Mouse (Mus musculus): Measurements from ENCODE around the gene Fam149b. TPM values are rescaled to one million over a fixed set of nuclear protein-coding genes. Genes with fewer than 3 reads are reported as not detected.
"Not testable (repeated sequence)": the region's sequence is repeated elsewhere in the genome, so short reads cannot be mapped to it uniquely, and the experiment has no call there.

Fam149b gene
- 38.4 and 39.3 TPM in 2 replicates for polyA plus RNA-seq (2012; rRNA removed)

DNA sequence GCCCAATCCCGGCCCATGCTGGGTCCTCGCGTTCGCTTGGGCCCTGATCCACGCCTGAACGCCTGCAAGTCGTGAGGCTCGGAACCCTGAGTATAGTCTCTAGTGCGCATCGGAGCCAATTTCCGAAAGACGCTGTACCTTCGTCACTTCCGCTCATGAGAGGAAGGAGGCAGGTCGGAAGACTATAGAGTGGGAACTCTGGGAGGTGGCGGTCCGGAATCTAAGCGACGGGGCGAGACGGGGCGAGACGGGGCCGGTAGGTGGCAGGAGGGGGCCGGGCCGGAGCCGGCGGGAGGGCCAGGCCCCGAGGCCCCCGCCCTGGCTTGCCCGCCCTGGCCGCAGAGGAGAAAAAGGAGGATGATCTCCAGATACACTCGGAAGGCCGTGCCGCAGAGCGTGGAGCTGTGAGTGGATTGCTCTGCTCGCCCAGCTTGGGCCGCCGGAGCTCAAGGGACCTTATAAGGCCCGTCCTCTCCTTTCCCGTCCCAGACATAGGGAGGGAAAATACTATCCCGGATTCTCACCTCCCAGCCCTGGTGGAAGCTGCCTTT lies at the start of gene Fam149b, which contains the start of gene Ecd:
Gene Fam149b (plus strand): TSS at position 172 of the 551 bp plus-strand sequence.
Gene Ecd (minus strand): TSS at position 131 of the 551 bp plus-strand sequence.
- TF ChIP-seq POLR2A (IDR thresholded peaks at IDR 0.05; ENCODE audit: low read depth, low read length) (peak; percentile 32), CTCF (conservative IDR thresholded peaks at IDR 0.05; ENCODE audit: insufficient read depth, insufficient read length, low read depth, low read length) (peak; percentile 31; the same call in 1 of the 2 replicates)
- under 1% methylated on average over 42 of the region's 42 CpGs for WGBS
- Histone ChIP-seq H3K4me3 (ENCODE audit: insufficient read depth, low read depth, low read length) (peak within 1 kb of the TSS; percentile 79), H3K27ac (ENCODE audit: insufficient read depth, low read depth, low read length) (peak within 1 kb of the TSS; percentile 77), H3K4me1 (ENCODE audit: control insufficient read depth, insufficient read depth, low read length) (no peaks in the 10 kb centered on the region; the same call in 1 of the 2 replicates), H3K36me3 (ENCODE audit: control insufficient read depth, insufficient read depth, low read length) (no peaks in the 10 kb centered on the region), H3K27me3 (replicated peaks; ENCODE audit: control insufficient read depth, insufficient read depth, low read length) (no peaks in the 10 kb centered on the region)
- peak; percentile 97 for DNase-seq

DNA sequence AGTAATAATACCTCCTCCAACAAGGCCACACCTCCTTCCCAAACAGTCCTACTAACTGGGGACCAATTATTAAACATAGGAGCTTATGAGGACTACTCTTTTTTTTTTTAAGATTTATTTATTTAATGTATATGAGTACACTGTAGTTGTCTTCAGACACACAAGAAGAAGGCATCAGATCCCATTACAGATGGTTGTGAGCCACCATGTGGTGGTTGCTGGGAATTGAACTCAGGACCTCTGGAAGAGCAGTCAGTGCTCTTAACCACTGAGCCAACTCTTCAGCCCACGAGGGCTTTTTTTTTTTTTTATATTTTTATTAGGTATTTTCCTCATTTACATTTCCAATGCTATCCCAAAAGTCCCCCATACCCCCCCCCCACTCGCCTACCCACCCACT lies 42.9 kb upstream of the Fam149b start:
- not testable (repeated sequence) for H3K4me3 ChIP-seq (ENCODE audit: insufficient read depth, low read depth, low read length); H3K4me1 ChIP-seq (ENCODE audit: control insufficient read depth, insufficient read depth, low read length); H3K36me3 ChIP-seq (ENCODE audit: control insufficient read depth, insufficient read depth, low read length); H3K27me3 ChIP-seq (replicated peaks; ENCODE audit: control insufficient read depth, insufficient read depth, low read length); H3K27ac ChIP-seq (ENCODE audit: insufficient read depth, low read depth, low read length)
- WGBS = 84% methylated on average over 2 of the region's 2 CpGs
- peak; percentile 12 for DNase-seq

DNA sequence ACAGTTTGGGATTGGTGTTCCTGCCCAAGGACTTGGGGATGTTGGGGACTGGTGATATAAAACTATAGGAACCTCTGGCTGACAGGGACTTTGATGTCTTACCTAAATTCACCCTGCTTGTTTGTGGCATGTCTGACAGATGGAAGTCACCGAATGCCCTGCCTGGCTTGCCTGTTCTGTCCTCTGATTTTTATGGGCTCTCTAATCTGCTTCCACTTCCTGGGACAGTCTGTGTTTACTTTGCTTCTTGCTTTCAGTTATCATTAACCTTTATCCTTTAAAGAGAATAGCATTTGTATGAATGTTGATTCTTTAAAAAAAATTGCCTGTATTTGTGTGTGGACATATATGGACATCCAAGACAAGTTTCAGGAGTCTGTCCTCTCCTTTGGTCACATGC lies 32.8 kb upstream of the Fam149b start:
- Histone ChIP-seq H3K27me3 (replicated peaks; ENCODE audit: control insufficient read depth, insufficient read depth, low read length) (no peaks in the 10 kb centered on the region), H3K4me3 (ENCODE audit: insufficient read depth, low read depth, low read length) (no peak overlapping the region), H3K4me1 (ENCODE audit: control insufficient read depth, insufficient read depth, low read length) (no peaks in the 10 kb centered on the region), H3K36me3 (ENCODE audit: control insufficient read depth, insufficient read depth, low read length) (peaks cover 5% of the 10 kb centered on the region), H3K27ac (ENCODE audit: insufficient read depth, low read depth, low read length) (no peak overlapping the region)
- DNase-seq = no peak
- TF ChIP-seq CTCF (conservative IDR thresholded peaks at IDR 0.05; ENCODE audit: insufficient read depth, insufficient read length, low read depth, low read length) (no peak), POLR2A (IDR thresholded peaks at IDR 0.05; ENCODE audit: low read depth, low read length) (no peak)
- WGBS = 47% methylated on average over 1 of the region's 1 CpGs

DNA sequence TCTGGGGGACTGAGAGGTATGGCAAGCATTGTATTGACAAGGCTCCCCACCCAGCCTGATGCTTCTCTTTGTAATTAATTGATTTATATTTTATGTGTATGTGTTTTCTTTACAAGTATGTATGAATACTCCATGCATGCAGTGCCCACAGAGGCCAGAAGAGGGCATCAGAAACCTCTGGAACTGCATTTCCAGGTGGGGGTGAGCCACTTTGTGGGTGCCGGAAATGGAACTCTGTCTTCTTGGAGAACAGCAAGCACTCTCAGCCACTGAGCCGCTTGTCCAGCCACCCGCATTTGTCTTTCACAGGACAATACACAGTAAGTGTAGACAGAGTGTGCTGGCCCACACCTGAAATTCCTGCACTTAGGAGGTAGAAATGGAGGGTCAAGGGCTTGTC lies 28.5 kb upstream of the Fam149b start:
- DNase-seq = peak; percentile 40
- TF ChIP-seq POLR2A (IDR thresholded peaks at IDR 0.05; ENCODE audit: low read depth, low read length) (no peak), CTCF (conservative IDR thresholded peaks at IDR 0.05; ENCODE audit: insufficient read depth, insufficient read length, low read depth, low read length) (peak; percentile 47)
- 90% methylated on average over 3 of the region's 3 CpGs for WGBS

DNA sequence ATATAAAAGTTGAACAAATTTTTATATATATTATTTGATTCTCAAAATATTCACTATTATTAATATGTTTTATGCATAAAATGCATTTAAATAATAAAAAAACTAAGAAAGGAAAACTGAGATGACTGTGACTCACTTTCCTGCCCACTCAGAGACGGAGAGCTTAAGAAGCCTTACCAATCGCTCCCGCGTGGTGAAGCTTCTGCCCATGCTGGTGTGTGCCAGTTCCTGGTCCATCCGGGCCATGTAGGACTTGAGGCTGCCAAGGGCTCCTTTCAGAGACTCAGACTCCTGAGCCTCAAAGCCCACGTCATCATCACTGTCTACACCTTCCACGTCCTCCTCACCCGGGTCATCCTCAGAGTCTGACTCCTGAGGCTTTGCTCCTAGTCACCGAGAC lies 23.8 kb upstream of the Fam149b start:
- Histone ChIP-seq H3K4me1 (ENCODE audit: control insufficient read depth, insufficient read depth, low read length) (no peaks in the 10 kb centered on the region), H3K27ac (ENCODE audit: insufficient read depth, low read depth, low read length) (no peak overlapping the region), H3K36me3 (ENCODE audit: control insufficient read depth, insufficient read depth, low read length) (peaks cover 1% of the 10 kb centered on the region; the same call in 1 of the 2 replicates), H3K27me3 (replicated peaks; ENCODE audit: control insufficient read depth, insufficient read depth, low read length) (no peaks in the 10 kb centered on the region), H3K4me3 (ENCODE audit: insufficient read depth, low read depth, low read length) (no peak overlapping the region)
- no peak for TF ChIP-seq POLR2A (IDR thresholded peaks at IDR 0.05; ENCODE audit: low read depth, low read length)
- TF ChIP-seq CTCF (conservative IDR thresholded peaks at IDR 0.05; ENCODE audit: insufficient read depth, insufficient read length, low read depth, low read length) = no peak
- WGBS = 97% methylated on average over 9 of the region's 9 CpGs
- no peak for DNase-seq

More for the DNA sequence above, 28.5 kb upstream of the Fam149b start:
- H3K27ac ChIP-seq (ENCODE audit: insufficient read depth, low read depth, low read length) = no peak overlapping the region
- no peak overlapping the region for H3K4me3 ChIP-seq (ENCODE audit: insufficient read depth, low read depth, low read length)
- H3K27me3 ChIP-seq (replicated peaks; ENCODE audit: control insufficient read depth, insufficient read depth, low read length) = no peaks in the 10 kb centered on the region
- H3K36me3 ChIP-seq (ENCODE audit: control insufficient read depth, insufficient read depth, low read length) = peaks cover 2% of the 10 kb centered on the region; the same call in 1 of the 2 replicates
- no peaks in the 10 kb centered on the region for H3K4me1 ChIP-seq (ENCODE audit: control insufficient read depth, insufficient read depth, low read length)

DNA sequence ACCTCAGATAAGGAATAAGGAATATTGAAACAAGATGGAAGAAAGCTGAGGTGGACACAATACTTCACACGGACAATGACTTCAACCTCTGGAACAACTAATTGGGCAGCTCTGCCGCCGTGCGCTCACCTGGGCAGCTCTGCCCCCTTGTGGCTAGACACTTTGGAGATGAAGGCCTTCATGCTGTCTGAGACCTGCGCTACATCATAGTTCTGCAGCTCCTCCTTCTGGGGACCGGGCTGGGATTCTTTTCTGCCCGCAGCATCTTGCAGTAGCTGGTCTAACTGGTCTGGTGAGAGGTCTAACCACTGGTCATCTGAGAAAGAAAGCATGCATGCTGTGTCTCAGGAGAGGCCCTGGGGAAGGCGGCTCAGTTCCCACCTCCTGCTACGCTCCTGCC lies 19.5 kb upstream of the Fam149b start:
- peak; percentile 37 for DNase-seq
- no peak overlapping the region for H3K4me3 ChIP-seq (ENCODE audit: insufficient read depth, low read depth, low read length)
- H3K4me1 ChIP-seq (ENCODE audit: control insufficient read depth, insufficient read depth, low read length) = no peaks in the 10 kb centered on the region
- no peak overlapping the region for H3K27ac ChIP-seq (ENCODE audit: insufficient read depth, low read depth, low read length)
- TF ChIP-seq CTCF (conservative IDR thresholded peaks at IDR 0.05; ENCODE audit: insufficient read depth, insufficient read length, low read depth, low read length) (peak; percentile 58), POLR2A (IDR thresholded peaks at IDR 0.05; ENCODE audit: low read depth, low read length) (no peak)
- no peaks in the 10 kb centered on the region for H3K27me3 ChIP-seq (replicated peaks; ENCODE audit: control insufficient read depth, insufficient read depth, low read length)
- H3K36me3 ChIP-seq (ENCODE audit: control insufficient read depth, insufficient read depth, low read length) = peaks cover 1% of the 10 kb centered on the region; the same call in 1 of the 2 replicates
- WGBS = 67% methylated on average over 9 of the region's 9 CpGs

DNA sequence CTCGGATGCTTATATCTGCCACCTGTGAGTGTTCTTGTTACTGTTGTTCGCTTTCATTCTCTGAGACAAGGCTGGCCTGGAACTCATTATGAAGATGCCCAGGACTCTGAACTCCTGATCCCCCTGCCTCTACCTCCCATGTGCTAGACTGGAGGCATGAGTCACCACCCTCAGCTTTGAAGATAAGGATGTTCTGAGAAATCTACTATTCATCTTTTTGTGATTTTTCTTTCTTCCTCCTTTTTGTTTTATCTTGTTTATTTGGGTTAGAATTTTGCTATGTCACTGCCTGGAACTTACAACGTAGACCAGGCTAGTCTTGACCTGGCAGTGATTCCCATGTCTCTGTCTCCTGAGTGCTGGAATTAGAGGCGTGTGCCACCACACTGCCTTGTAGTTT lies 16.6 kb upstream of the Fam149b start:
- Histone ChIP-seq H3K4me3 (ENCODE audit: insufficient read depth, low read depth, low read length) (no peak overlapping the region), H3K27me3 (replicated peaks; ENCODE audit: control insufficient read depth, insufficient read depth, low read length) (no peaks in the 10 kb centered on the region), H3K4me1 (ENCODE audit: control insufficient read depth, insufficient read depth, low read length) (no peaks in the 10 kb centered on the region), H3K27ac (ENCODE audit: insufficient read depth, low read depth, low read length) (no peak overlapping the region), H3K36me3 (ENCODE audit: control insufficient read depth, insufficient read depth, low read length) (peaks cover 1% of the 10 kb centered on the region; the same call in 1 of the 2 replicates)
- no peak for TF ChIP-seq CTCF (conservative IDR thresholded peaks at IDR 0.05; ENCODE audit: insufficient read depth, insufficient read length, low read depth, low read length)
- TF ChIP-seq POLR2A (IDR thresholded peaks at IDR 0.05; ENCODE audit: low read depth, low read length) = no peak
- no peak for DNase-seq
- WGBS = 94% methylated on average over 4 of the region's 4 CpGs
